Mouse (Mus musculus): Measurements from ENCODE around the gene Afg1l.
A peak's percentile ranks its signal among the peaks of the same experiment; 100 is the strongest.

Gene Afg1l

GRCm38 (mm10) chr10:42297109-42297508 lies 181.3 kb downstream of the Afg1l start:
- no peak for DNase-seq (ENCODE audit: low spot score in 2 of 2)

GRCm38 (mm10) chr10:42296559-42296958 lies 181.8 kb downstream of the Afg1l start:
- DNase-seq (ENCODE audit: low spot score in 2 of 2), result no peak

- DNase-seq (ENCODE audit: low spot score in 2 of 2), result no peak
Observed at GRCm38 (mm10) chr10:42295028-42295427, 183.3 kb downstream of the Afg1l start.

- DNase-seq (ENCODE audit: low spot score in 2 of 2), result no peak
Observed at GRCm38 (mm10) chr10:42294392-42294791, 184.0 kb downstream of the Afg1l start.

GRCm38 (mm10) chr10:42293877-42294276 lies 184.5 kb downstream of the Afg1l start:
- no peak for DNase-seq (ENCODE audit: low spot score in 2 of 2)

GRCm38 (mm10) chr10:42291360-42291759 lies 187.0 kb downstream of the Afg1l start:
- DNase-seq (ENCODE audit: low spot score in 2 of 2), result no peak

- DNase-seq (ENCODE audit: low spot score in 2 of 2), result no peak
Observed at GRCm38 (mm10) chr10:42287666-42288065, 190.7 kb downstream of the Afg1l start.

- DNase-seq (ENCODE audit: low spot score in 2 of 2), result no peak
Observed at GRCm38 (mm10) chr10:42278307-42278850, 200.0 kb downstream of the Afg1l start.

GRCm38 (mm10) chr10:42277476-42278306 lies 200.7 kb downstream of the Afg1l start:
- peak; percentile 97 to 98 for DNase-seq (ENCODE audit: low spot score in 2 of 2)

GRCm38 (mm10) chr10:42276507-42277345 lies 201.6 kb downstream of the Afg1l start, which contains the start of gene Foxo3:
Gene Foxo3, minus strand, starts transcription at chr10:42276755.
- DNase-seq (ENCODE audit: low spot score in 2 of 2), result peak; percentile 81 to 82

GRCm38 (mm10) chr10:42275871-42276501 lies 202.4 kb downstream of the Afg1l start:
- DNase-seq (ENCODE audit: low spot score in 2 of 2), result no peak

- DNase-seq (ENCODE audit: low spot score in 2 of 2), result peak; percentile 36 to 38
Observed at GRCm38 (mm10) chr10:42275401-42275870, 202.9 kb downstream of the Afg1l start.

GRCm38 (mm10) chr10:42274712-42275400 lies 203.5 kb downstream of the Afg1l start:
- DNase-seq (ENCODE audit: low spot score in 2 of 2), result peak in 1 of 2 experiments; percentile 14

GRCm38 (mm10) chr10:42273760-42274691 lies 204.3 kb downstream of the Afg1l start:
- DNase-seq (ENCODE audit: low spot score in 2 of 2), result no peak

GRCm38 (mm10) chr10:42273403-42273759 lies 205.0 kb downstream of the Afg1l start:
- no peak for DNase-seq (ENCODE audit: low spot score in 2 of 2)

GRCm38 (mm10) chr10:42271454-42272230 lies 206.7 kb downstream of the Afg1l start:
- no peak for DNase-seq (ENCODE audit: low spot score in 2 of 2)

- DNase-seq (ENCODE audit: low spot score in 2 of 2), result no peak
Observed at GRCm38 (mm10) chr10:42270277-42271083, 207.9 kb downstream of the Afg1l start.

GRCm38 (mm10) chr10:42269281-42270025 lies 208.9 kb downstream of the Afg1l start:
- no peak for DNase-seq (ENCODE audit: low spot score in 2 of 2)
